Mouse (Mus musculus) kidney, adult 2 months (tissue): ENCODE measurements around the gene Tango2. TPM values are rescaled to one million over a fixed set of nuclear protein-coding genes. Genes with fewer than 3 reads are reported as not detected.

Experiments
- DNase-seq: peaks from one replicate; pipeline ENCODE4 v3.0.0; 2021
- H3K27ac ChIP-seq: fragments of 200-500 bp; 2 replicates; pipeline ENCODE4 v1.5.1; 2012; ENCODE audit warnings: low read depth, low read length, control low read depth, inconsistent platforms; ENCODE audit not compliant: insufficient read depth
- H3K27me3 ChIP-seq: fragments of 200-500 bp; replicated peaks from 2 replicates; pipeline ENCODE4 v1.6.1; 2012; ENCODE audit warnings: mild to moderate bottlenecking, moderate library complexity, low read length, inconsistent platforms; ENCODE audit not compliant: control insufficient read depth, insufficient read depth
- H3K36me3 ChIP-seq: fragments of 200-500 bp; 2 replicates; pipeline ENCODE4 v1.6.1; 2012; ENCODE audit warnings: mild to moderate bottlenecking, moderate library complexity, low read length, inconsistent platforms; ENCODE audit not compliant: control insufficient read depth, insufficient read depth
- H3K4me1 ChIP-seq: fragments of 200-500 bp; 2 replicates; pipeline ENCODE4 v1.6.1; 2011; ENCODE audit warnings: low read length; ENCODE audit not compliant: control insufficient read depth, insufficient read depth
- H3K4me3 ChIP-seq: fragments of 200-500 bp; 2 replicates; pipeline ENCODE4 v1.5.1; 2011; ENCODE audit warnings: mild to moderate bottlenecking, low read depth, low read length, control low read depth; ENCODE audit not compliant: insufficient read depth
- CTCF ChIP-seq: fragments of 200-500 bp; conservative IDR thresholded peaks from 2 replicates; pipeline ENCODE4 v1.5.1; 2011; ENCODE audit warnings: low read depth, mild to moderate bottlenecking, control low read depth, low read length, moderate library complexity, mixed read lengths; ENCODE audit not compliant: insufficient read depth, insufficient read length
- POLR2A ChIP-seq: fragments of 200-500 bp; IDR thresholded peaks from one replicate; pipeline ENCODE4 v1.6.1; 2011; ENCODE audit warnings: low read depth, low read length, control low read depth
- WGBS: fragments of 180-500 bp; shearing (Covaris S2); methylation state at CpG from one replicate; pipeline ENCODE4 v1.1.7; 2018; 5-methylcytosine and 5-hydroxymethylcytosine counted together
- polyA plus RNA-seq: library from polyadenylated mRNA; depleted of rRNA; stranded (reverse); fragments of >200 nt; gene quantifications from 2 replicates; pipeline ENCODE4 v1.2.3, GENCODE M21; 2012

Tango2 gene
- polyA plus RNA-seq, 1 experiment = 147 TPM

DNA sequence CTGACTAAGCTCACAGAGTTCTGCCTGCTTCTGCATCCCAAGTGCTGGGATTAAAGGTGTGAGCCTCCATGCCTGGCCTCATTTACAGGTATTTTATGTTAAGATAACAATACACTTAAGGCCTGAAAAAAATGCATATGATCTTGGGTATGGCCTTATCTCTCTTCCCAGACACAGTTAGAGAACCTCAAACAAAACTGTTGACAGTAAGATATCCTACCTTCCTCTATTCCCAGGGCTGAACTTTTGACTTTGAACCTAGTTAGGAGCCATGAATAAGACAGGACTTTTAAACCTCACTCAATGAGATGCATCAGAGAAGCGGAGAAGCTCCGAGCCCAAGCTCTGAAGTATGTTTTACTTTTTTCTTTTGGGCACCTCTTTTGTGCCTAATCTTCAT, 5.8 kb downstream of the Tango2 start:
- no peaks in the 10 kb centered on the region; the same call in 1 of the 2 replicates for H3K36me3 ChIP-seq
- H3K27ac ChIP-seq = peak overlapping the region; percentile 53
- no peak for TF ChIP-seq POLR2A
- TF ChIP-seq CTCF = no peak
- DNase-seq = peak; percentile 73
- 49% methylated on average over 2 of the region's 2 CpGs for WGBS
- no peak overlapping the region for H3K4me3 ChIP-seq
- no peaks in the 10 kb centered on the region for H3K27me3 ChIP-seq
- H3K4me1 ChIP-seq = peaks cover 10% of the 10 kb centered on the region; the same call in 1 of the 2 replicates

- Histone ChIP-seq H3K4me3 (no peak overlapping the region; the same call in 1 of the 2 replicates), H3K36me3 (no peaks in the 10 kb centered on the region; the same call in 1 of the 2 replicates), H3K27me3 (no peaks in the 10 kb centered on the region), H3K4me1 (peaks cover 10% of the 10 kb centered on the region; the same call in 1 of the 2 replicates), H3K27ac (peak overlapping the region; percentile 53)
- TF ChIP-seq POLR2A = no peak
- WGBS = 72% methylated on average over 8 of the region's 8 CpGs
- DNase-seq = peak; percentile 63
Measured at GRCm38 (mm10) chr16:18341605-18342004, 6.3 kb downstream of the Tango2 start.

- H3K27ac ChIP-seq = no peak overlapping the region
- no peaks in the 10 kb centered on the region; the same call in 1 of the 2 replicates for H3K36me3 ChIP-seq
- 25% methylated on average over 1 of the region's 1 CpGs for WGBS
- no peak overlapping the region for H3K4me3 ChIP-seq
- peaks cover 10% of the 10 kb centered on the region; the same call in 1 of the 2 replicates for H3K4me1 ChIP-seq
- H3K27me3 ChIP-seq = no peaks in the 10 kb centered on the region
- DNase-seq = no peak
- TF ChIP-seq POLR2A (no peak), CTCF (no peak)
Measured at GRCm38 (mm10) chr16:18339866-18340265, 8.0 kb downstream of the Tango2 start.

- Histone ChIP-seq H3K4me1 (peaks cover 7% of the 10 kb centered on the region; the same call in 1 of the 2 replicates), H3K36me3 (no peaks in the 10 kb centered on the region; the same call in 1 of the 2 replicates), H3K27ac (no peak overlapping the region), H3K27me3 (no peaks in the 10 kb centered on the region), H3K4me3 (no peak overlapping the region)
- 66% methylated on average over 4 of the region's 4 CpGs for WGBS
- no peak for TF ChIP-seq POLR2A
- no peak for DNase-seq
Measured at GRCm38 (mm10) chr16:18337261-18337660, 10.6 kb downstream of the Tango2 start.

GRCm38 (mm10) chr16:18335981-18336380, 11.9 kb downstream of the Tango2 start:
- H3K36me3 ChIP-seq = no peaks in the 10 kb centered on the region; the same call in 1 of the 2 replicates
- no peak overlapping the region for H3K27ac ChIP-seq
- 80% methylated on average over 3 of the region's 3 CpGs for WGBS
- H3K4me1 ChIP-seq = no peaks in the 10 kb centered on the region
- H3K27me3 ChIP-seq = no peaks in the 10 kb centered on the region
- TF ChIP-seq CTCF (no peak), POLR2A (no peak)
- H3K4me3 ChIP-seq = no peak overlapping the region
- DNase-seq = no peak

DNA sequence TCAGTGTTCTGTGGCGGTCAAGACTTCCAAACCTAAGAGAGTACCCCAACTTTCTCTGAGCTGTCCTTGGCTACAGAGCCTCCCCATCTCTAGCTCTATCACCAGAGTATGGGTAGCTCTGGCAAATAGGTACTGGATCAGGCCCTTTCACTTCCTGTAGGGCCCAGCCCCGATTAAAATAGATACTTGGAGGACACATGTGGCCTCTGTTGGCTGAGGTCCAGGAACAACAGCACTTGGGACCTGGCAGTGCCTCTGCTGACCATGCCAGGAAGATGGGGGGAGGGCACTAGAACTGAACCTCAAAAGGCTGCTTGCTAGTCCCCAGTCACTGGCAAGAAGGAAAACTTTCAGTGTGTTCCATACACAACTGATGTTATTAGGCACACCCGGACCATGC, 13.9 kb downstream of the Tango2 start:
- Histone ChIP-seq H3K4me3 (no peak overlapping the region), H3K36me3 (no peaks in the 10 kb centered on the region; the same call in 1 of the 2 replicates), H3K4me1 (no peaks in the 10 kb centered on the region), H3K27me3 (no peaks in the 10 kb centered on the region), H3K27ac (no peak overlapping the region)
- WGBS = 68% methylated on average over 3 of the region's 3 CpGs
- DNase-seq = peak; percentile 68
- TF ChIP-seq POLR2A (no peak), CTCF (no peak)

DNA sequence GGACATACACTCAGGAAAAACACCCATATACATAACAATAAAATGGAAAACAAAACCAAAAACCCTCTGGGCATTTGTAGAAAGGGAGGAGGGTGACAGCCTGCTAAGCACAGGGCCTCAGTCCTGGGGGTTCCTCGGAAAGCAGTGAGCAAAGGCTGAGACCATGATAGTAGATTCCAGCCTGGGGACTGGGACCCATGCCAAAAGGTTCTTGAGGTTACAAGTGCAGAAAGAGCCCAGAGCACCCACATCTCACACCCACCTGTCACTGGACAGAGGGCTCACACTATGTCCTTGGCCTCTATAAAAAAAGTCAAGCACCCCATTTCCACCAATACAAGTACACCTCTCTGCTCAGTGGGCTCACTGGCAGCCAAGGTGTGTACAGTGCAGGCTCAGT, 19.4 kb downstream of the Tango2 start:
- WGBS = 51% methylated on average over 1 of the region's 1 CpGs
- H3K36me3 ChIP-seq = no peaks in the 10 kb centered on the region
- TF ChIP-seq CTCF (no peak), POLR2A (no peak)
- DNase-seq = peak; percentile 24
- no peaks in the 10 kb centered on the region for H3K4me1 ChIP-seq
- no peak overlapping the region for H3K4me3 ChIP-seq
- H3K27ac ChIP-seq = no peak overlapping the region
- no peaks in the 10 kb centered on the region for H3K27me3 ChIP-seq

DNA sequence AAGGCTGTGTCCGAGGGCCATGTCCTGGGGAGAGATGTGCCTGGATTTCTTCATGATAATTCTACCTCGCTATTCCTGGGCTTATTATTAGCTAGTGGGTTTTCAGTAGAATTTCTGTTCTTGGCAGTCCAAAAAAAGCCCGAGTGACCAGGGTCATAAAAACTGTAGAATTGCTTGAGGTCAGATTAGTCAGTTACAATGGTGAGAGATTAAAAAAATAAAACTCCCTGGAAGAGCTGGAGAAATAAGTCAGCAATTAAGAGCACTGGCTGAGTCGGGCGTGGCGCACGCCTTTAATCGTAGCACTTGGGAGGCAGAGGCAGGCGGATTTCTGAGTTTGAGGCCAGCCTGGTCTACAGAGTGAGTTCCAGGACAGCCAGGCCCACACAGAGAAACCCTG, 20.0 kb downstream of the Tango2 start:
- WGBS = 43% methylated on average over 9 of the region's 9 CpGs
- TF ChIP-seq CTCF (no peak), POLR2A (no peak)
- Histone ChIP-seq H3K27me3 (no peaks in the 10 kb centered on the region), H3K4me3 (no peak overlapping the region), H3K27ac (no peak overlapping the region), H3K36me3 (no peaks in the 10 kb centered on the region), H3K4me1 (no peaks in the 10 kb centered on the region)
- DNase-seq = peak; percentile 70
